Mouse (Mus musculus) olfactory bulb, adult 2 months (tissue): ENCODE data around the gene Ptpn6.

Experiments used
- CTCF ChIP-seq: fragments of 200-500 bp; IDR thresholded peaks from 2 replicates; pipeline ENCODE4 v1.5.1; 2012; ENCODE audit warnings: low read depth, mild to moderate bottlenecking, low read length, moderate library complexity; ENCODE audit not compliant: insufficient read depth
- POLR2A ChIP-seq: fragments of 200-500 bp; IDR thresholded peaks from 2 replicates; pipeline ENCODE4 v1.6.1; 2012; ENCODE audit warnings: mild to moderate bottlenecking, low read depth, low read length, moderate library complexity; ENCODE audit not compliant: insufficient read depth

GRCm38 (mm10) chr6:124779984-124780416, 41.5 kb upstream of the Ptpn6 start:
- TF ChIP-seq POLR2A, result no peak
- TF ChIP-seq CTCF, result no peak
